Mouse (Mus musculus) liver, embryonic 11.5 days (tissue): Measurements from ENCODE around the gene Paox. TPM values are rescaled to one million over a fixed set of nuclear protein-coding genes. Genes with fewer than 3 reads are reported as not detected.

Experiments used
- ATAC-seq: fragments of 200-750 bp; cut with Nextera tagmentation; replicated peaks from 2 replicates; pipeline ENCODE4 v1.8.0; 2017; ENCODE audit warnings: moderate number of reproducible peaks, mild to moderate bottlenecking, moderate TSS enrichment, moderate library complexity; ENCODE audit not compliant: low FRiP score
- DNase-seq: peaks from one replicate; pipeline ENCODE4 v3.0.0-alpha.2; 2017; ENCODE audit warnings: low spot score
- H3K27ac ChIP-seq: fragments of 300-500 bp; sonication (generic); 2 replicates; pipeline ENCODE4 v1.5.1; 2014; ENCODE audit warnings: mild to moderate bottlenecking, low read depth, low read length, control low read depth
- H3K27me3 ChIP-seq: fragments of 300-500 bp; sonication (generic); replicated peaks from 2 replicates; pipeline ENCODE4 v1.6.1; 2014; ENCODE audit warnings: low read length, mixed read lengths; ENCODE audit not compliant: control insufficient read depth, insufficient read depth
- H3K36me3 ChIP-seq: fragments of 300-500 bp; sonication (generic); 2 replicates; pipeline ENCODE4 v1.6.1; 2014; ENCODE audit warnings: mild to moderate bottlenecking, low read length, moderate library complexity, mixed read lengths; ENCODE audit not compliant: control insufficient read depth, insufficient read depth
- H3K4me1 ChIP-seq: fragments of 300-500 bp; sonication (generic); replicated peaks from 2 replicates; pipeline ENCODE4 v1.6.1; 2014; ENCODE audit warnings: low read length, mixed read lengths; ENCODE audit not compliant: control insufficient read depth, insufficient read depth
- H3K4me2 ChIP-seq: fragments of 300-500 bp; sonication (generic); 2 replicates; pipeline ENCODE4 v1.6.1; 2014; ENCODE audit warnings: mild to moderate bottlenecking, control low read depth, moderate library complexity
- H3K4me3 ChIP-seq: fragments of 300-500 bp; sonication (generic); 2 replicates; pipeline ENCODE4 v1.5.1; 2014; ENCODE audit warnings: low read depth, low read length, control low read depth
- H3K9ac ChIP-seq: fragments of 300-500 bp; sonication (generic); 2 replicates; pipeline ENCODE4 v1.6.1; 2014; ENCODE audit warnings: low read depth, low read length, control low read depth
- H3K9me3 ChIP-seq: fragments of 300-500 bp; sonication (generic); 2 replicates; pipeline ENCODE4 v1.6.1; 2016; ENCODE audit warnings: low read length, inconsistent platforms, mixed read lengths; ENCODE audit not compliant: control insufficient read depth
- WGBS: fragments of 180-500 bp; shearing (Covaris S2); extraction: QIAGEN DNeasy Blood & Tissue Kit; methylation state at CpG from one replicate; pipeline ENCODE4 v1.1.7; 2014; 5-methylcytosine and 5-hydroxymethylcytosine counted together
- polyA plus RNA-seq: library from polyadenylated mRNA; unstranded; fragments of >200 nt; fragmentation: Nextera tagmentation; extraction: Ambion mirVana; gene quantifications from 2 replicates; pipeline ENCODE4 v1.2.1, GENCODE M21; 2014

Gene Paox
- polyA plus RNA-seq, result 18.2 and 20.7 TPM in 2 replicates

DNA sequence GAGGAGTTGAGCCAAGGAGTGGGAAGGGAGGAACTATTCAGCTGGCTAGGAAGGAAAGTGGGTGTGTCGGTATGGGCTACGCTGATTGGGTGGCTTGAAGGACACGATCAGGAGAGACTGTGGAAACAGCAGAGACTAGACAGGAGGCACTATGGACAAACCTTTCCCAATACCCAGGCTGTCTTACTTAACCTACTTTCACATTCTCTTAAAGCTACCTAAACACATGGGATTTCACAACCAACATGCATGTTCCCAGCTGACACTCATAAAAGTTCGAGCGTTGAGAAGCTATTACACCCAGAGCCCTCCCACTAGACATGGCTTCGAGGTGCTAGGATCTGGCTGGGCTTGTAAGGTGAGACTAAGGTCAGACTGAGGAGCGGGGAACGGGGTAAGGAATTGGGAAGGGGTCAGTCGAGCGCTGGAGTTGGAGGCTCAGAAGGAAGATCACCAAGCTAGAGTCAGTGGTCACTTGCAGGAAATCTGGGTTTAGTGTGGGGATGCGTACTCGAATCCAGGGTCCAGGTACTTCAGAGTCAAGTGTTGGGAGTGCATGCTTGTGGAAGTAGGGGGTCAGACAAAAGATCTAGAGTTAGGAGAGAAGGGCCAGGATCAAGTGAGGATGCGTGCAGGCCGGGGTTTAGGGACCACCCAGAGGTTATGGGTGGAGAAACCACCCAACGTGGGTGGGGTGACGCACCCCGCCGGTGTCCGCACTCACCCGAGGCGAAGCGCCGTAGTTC, at the start of gene Paox:
Gene Paox, plus strand, starts transcription at position 217 of the 746 bp plus-strand sequence.
- Histone ChIP-seq H3K27ac (peak within 1 kb of the TSS; percentile 63; the same call in 1 of the 2 replicates), H3K27me3 (no peaks in the 10 kb centered on the region), H3K36me3 (peaks cover 10% of the 10 kb centered on the region; the same call in 1 of the 2 replicates), H3K9me3 (no peaks in the 10 kb centered on the region), H3K9ac (peak within 1 kb of the TSS; percentile 72), H3K4me3 (peak within 1 kb of the TSS; percentile 71), H3K4me2 (peak within 1 kb of the TSS; percentile 89), H3K4me1 (no peaks in the 10 kb centered on the region)
- ATAC-seq, result peak; percentile 76
- DNase-seq, result peak; percentile 58
- WGBS, result 2% methylated on average over 23 of the region's 23 CpGs

DNA sequence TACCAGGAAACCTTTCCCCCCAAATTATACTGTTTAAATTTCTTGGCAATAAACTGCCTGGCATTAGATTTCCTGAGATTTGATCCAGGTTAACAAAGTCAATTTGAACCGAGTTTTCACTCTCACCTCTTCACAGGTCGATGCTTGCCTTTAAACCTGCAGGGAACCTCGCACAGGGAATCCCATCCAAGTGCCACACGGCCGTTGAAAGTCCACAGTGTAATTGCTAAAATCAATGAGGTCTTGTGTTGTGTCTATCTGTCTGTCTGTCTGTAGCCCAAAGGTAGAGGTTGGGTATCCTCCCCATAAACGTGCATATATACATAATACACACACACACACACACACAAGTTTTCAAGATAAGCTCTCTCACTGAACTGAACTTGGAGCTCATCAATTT, 48.2 kb upstream of the Paox start:
- Histone ChIP-seq H3K27me3 (peaks cover 26% of the 10 kb centered on the region), H3K4me3 (no peak overlapping the region), H3K4me1 (no peaks in the 10 kb centered on the region), H3K9me3 (no peaks in the 10 kb centered on the region), H3K36me3 (no peaks in the 10 kb centered on the region), H3K27ac (no peak overlapping the region), H3K4me2 (no peak overlapping the region), H3K9ac (no peak overlapping the region)
- WGBS, result 46% methylated on average over 6 of the region's 6 CpGs
- no peak for DNase-seq
- no peak for ATAC-seq

GRCm38 (mm10) chr7:140070042-140070711, 45.4 kb upstream of the Paox start:
- Histone ChIP-seq H3K9me3 (no peaks in the 10 kb centered on the region), H3K36me3 (no peaks in the 10 kb centered on the region), H3K4me1 (no peaks in the 10 kb centered on the region), H3K27ac (no peak overlapping the region), H3K4me2 (peak overlapping the region; percentile 66), H3K9ac (no peak overlapping the region), H3K27me3 (peaks cover 4% of the 10 kb centered on the region), H3K4me3 (peak overlapping the region; percentile 37)
- DNase-seq (no peak), ATAC-seq (no peak)
- WGBS, result 32% methylated on average over 39 of the region's 39 CpGs

GRCm38 (mm10) chr7:140077698-140078097, 37.9 kb upstream of the Paox start:
- Histone ChIP-seq H3K27ac (no peak overlapping the region), H3K36me3 (no peaks in the 10 kb centered on the region), H3K9ac (no peak overlapping the region), H3K4me2 (no peak overlapping the region), H3K27me3 (peaks cover 36% of the 10 kb centered on the region), H3K4me1 (0 out of 2 replicates have a peak, but pooled peaks cover 3% of the 10 kb centered on the region), H3K9me3 (no peaks in the 10 kb centered on the region), H3K4me3 (no peak overlapping the region)
- DNase-seq (no peak), ATAC-seq (no peak)
- 69% methylated on average over 6 of the region's 6 CpGs for WGBS

DNA sequence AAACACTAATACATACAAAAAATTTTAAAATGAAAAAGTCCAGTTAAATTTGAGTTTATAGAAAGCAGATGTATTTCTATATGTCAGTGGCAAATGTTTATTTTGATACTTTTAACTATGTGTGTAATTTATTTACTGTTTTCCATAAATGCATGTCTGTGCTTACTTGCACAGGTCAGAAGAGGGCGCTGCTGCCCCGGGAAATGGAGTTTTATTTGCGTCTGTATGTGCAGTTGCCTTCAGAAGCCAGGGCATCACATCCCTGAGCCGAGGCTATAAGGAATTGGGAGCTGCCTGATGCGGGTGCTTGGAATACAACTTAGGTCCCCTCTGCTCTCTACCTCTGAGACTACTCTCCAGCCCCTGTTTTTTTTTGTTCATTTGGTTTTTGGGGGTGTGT, 36.9 kb upstream of the Paox start:
- H3K4me1 ChIP-seq, result 0 out of 2 replicates have a peak, but pooled peaks cover 3% of the 10 kb centered on the region
- no peaks in the 10 kb centered on the region for H3K36me3 ChIP-seq
- no peaks in the 10 kb centered on the region for H3K9me3 ChIP-seq
- peaks cover 39% of the 10 kb centered on the region for H3K27me3 ChIP-seq
- DNase-seq, result no peak
- H3K9ac ChIP-seq, result no peak overlapping the region
- H3K4me2 ChIP-seq, result no peak overlapping the region
- no peak overlapping the region for H3K4me3 ChIP-seq
- no peak overlapping the region for H3K27ac ChIP-seq
- ATAC-seq, result no peak; the same call in 1 of the 2 replicates
- 9% methylated on average over 5 of the region's 5 CpGs for WGBS

GRCm38 (mm10) chr7:140080503-140081156, 35.0 kb upstream of the Paox start:
- no peaks in the 10 kb centered on the region for H3K9me3 ChIP-seq
- H3K27ac ChIP-seq, result no peak overlapping the region
- H3K4me3 ChIP-seq, result no peak overlapping the region
- 0 out of 2 replicates have a peak, but pooled peaks cover 3% of the 10 kb centered on the region for H3K4me1 ChIP-seq
- 7% methylated on average over 24 of the region's 24 CpGs for WGBS
- H3K9ac ChIP-seq, result no peak overlapping the region
- DNase-seq (no peak), ATAC-seq (peak; percentile 41)
- no peak overlapping the region for H3K4me2 ChIP-seq
- no peaks in the 10 kb centered on the region for H3K36me3 ChIP-seq
- peaks cover 39% of the 10 kb centered on the region for H3K27me3 ChIP-seq

- 27% methylated on average over 20 of the region's 20 CpGs for WGBS
- DNase-seq, result no peak
- no peak overlapping the region for H3K27ac ChIP-seq
- H3K36me3 ChIP-seq, result no peaks in the 10 kb centered on the region
- 0 out of 2 replicates have a peak, but pooled peaks cover 3% of the 10 kb centered on the region for H3K4me1 ChIP-seq
- H3K9me3 ChIP-seq, result no peaks in the 10 kb centered on the region
- no peak overlapping the region for H3K4me2 ChIP-seq
- H3K4me3 ChIP-seq, result no peak overlapping the region
- no peak for ATAC-seq
- H3K27me3 ChIP-seq, result peaks cover 39% of the 10 kb centered on the region
- H3K9ac ChIP-seq, result no peak overlapping the region
These were observed 34.0 kb upstream of the Paox start for GRCm38 (mm10) chr7:140081408-140082241.

DNA sequence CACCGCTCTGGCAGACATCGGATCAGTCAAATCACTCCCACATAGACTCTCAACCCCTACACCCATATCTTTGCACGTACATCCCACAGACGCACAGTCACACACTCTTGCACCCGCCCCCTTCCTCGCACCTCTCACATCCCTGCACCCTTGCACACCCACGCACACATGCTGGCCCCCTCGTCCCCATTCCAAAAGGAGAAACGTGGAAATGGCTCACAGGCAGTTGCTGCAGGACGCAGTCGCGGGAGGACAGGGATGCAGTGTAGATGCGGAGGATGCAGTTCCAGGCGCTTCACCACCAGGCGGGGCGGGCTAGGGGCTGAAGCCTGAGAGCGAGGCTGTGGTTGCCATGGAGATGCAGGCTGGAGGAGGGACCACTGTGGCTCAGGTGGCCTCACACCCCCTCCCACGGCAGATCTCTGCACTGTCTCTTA, 33.3 kb upstream of the Paox start, which contains the start of gene Caly:
Gene Caly, minus strand, starts transcription at position 307 of the 437 bp plus-strand sequence.
- H3K4me2 ChIP-seq, result no peak within 1 kb of the TSS
- H3K4me1 ChIP-seq, result 0 out of 2 replicates have a peak, but pooled peaks cover 3% of the 10 kb centered on the region
- DNase-seq (no peak), ATAC-seq (0 out of 2 replicates have a peak, but pooled peaks have one; percentile 28)
- peaks cover 39% of the 10 kb centered on the region for H3K27me3 ChIP-seq
- WGBS, result 8% methylated on average over 18 of the region's 18 CpGs
- no peak within 1 kb of the TSS for H3K27ac ChIP-seq
- H3K9ac ChIP-seq, result no peak within 1 kb of the TSS
- H3K4me3 ChIP-seq, result no peak within 1 kb of the TSS
- no peaks in the 10 kb centered on the region for H3K9me3 ChIP-seq
- no peaks in the 10 kb centered on the region for H3K36me3 ChIP-seq
